Mouse (Mus musculus): ENCODE data around the gene Tdp1.

DNA sequence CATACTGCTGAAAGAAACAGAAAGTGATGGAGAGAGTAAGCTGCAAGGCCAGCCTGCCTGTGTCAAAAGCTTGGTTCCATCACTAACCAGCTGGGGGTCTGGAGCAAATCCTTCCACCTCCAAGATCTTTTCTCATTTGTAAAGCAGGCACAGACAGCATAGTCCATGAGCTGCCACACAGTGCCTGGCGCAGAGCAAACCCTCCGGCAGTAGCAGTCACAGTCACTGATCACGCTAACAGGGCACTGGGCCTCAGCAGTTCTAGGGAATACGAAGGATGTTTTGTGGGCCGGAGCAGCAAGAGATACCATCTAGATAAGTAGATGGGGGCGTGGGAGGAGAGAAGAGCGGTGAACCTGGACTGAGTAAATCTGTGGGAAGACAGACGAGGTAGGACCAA lies 39.4 kb upstream of the Tdp1 start:
- no peak for TF ChIP-seq CTCF (IDR thresholded peaks at IDR 0.05; ENCODE audit: borderline replicate concordance, insufficient read depth, low read length)
- no peak for TF ChIP-seq POLR2A (IDR thresholded peaks at IDR 0.05; ENCODE audit: low read depth, low read length)

Data from embryonic fibroblast, embryonic 13.5 days (primary cell).